Mouse (Mus musculus) hindbrain, embryonic 16.5 days (tissue): ENCODE measurements around the gene Ide. TPM values are rescaled to one million over a fixed set of nuclear protein-coding genes. Genes with fewer than 3 reads are reported as not detected.

Experiments used
- ATAC-seq: fragments of 200-750 bp; cut with Nextera tagmentation; 2 replicates; pipeline ENCODE4 v1.8.0; 2017; ENCODE audit warnings: moderate TSS enrichment, moderate library complexity
- H3K27ac ChIP-seq: fragments of 300-500 bp; sonication (generic); 2 replicates; pipeline ENCODE4 v1.5.1; 2014; ENCODE audit warnings: low read depth, mild to moderate bottlenecking, control low read depth, low read length, moderate library complexity
- H3K27me3 ChIP-seq: fragments of 300-500 bp; sonication (generic); replicated peaks from 2 replicates; pipeline ENCODE4 v1.6.1; 2014; ENCODE audit warnings: low read length; ENCODE audit not compliant: control insufficient read depth, insufficient read depth
- H3K36me3 ChIP-seq: fragments of 300-500 bp; sonication (generic); 2 replicates; pipeline ENCODE4 v1.6.1; 2014; ENCODE audit warnings: mild to moderate bottlenecking, low read length, moderate library complexity, mixed read lengths; ENCODE audit not compliant: control insufficient read depth, insufficient read depth
- H3K4me1 ChIP-seq: fragments of 300-500 bp; sonication (generic); 2 replicates; pipeline ENCODE4 v1.6.1; 2014; ENCODE audit warnings: low read depth, low read length; ENCODE audit not compliant: control insufficient read depth, insufficient read depth
- H3K4me2 ChIP-seq: fragments of 300-500 bp; sonication (generic); 2 replicates; pipeline ENCODE4 v1.6.1; 2014; ENCODE audit warnings: mild to moderate bottlenecking, low read length, control low read depth, moderate library complexity
- H3K4me3 ChIP-seq: fragments of 300-500 bp; sonication (generic); 2 replicates; pipeline ENCODE4 v1.5.1; 2014; ENCODE audit warnings: mild to moderate bottlenecking, low read length, control low read depth, moderate library complexity
- H3K9ac ChIP-seq: fragments of 300-500 bp; sonication (generic); 2 replicates; pipeline ENCODE4 v1.6.1; 2014; ENCODE audit warnings: low read depth, mild to moderate bottlenecking, control low read depth, low read length, moderate library complexity
- H3K9me3 ChIP-seq: fragments of 300-500 bp; sonication (generic); 2 replicates; pipeline ENCODE4 v1.6.1; 2014; ENCODE audit warnings: mild to moderate bottlenecking, low read length, moderate library complexity; ENCODE audit not compliant: control insufficient read depth
- WGBS: fragments of 180-500 bp; shearing (Covaris S2); extraction: QIAGEN DNeasy Blood & Tissue Kit; methylation state at CpG from one replicate; pipeline ENCODE4 v1.1.7; 2014; 5-methylcytosine and 5-hydroxymethylcytosine counted together
- polyA plus RNA-seq: library from polyadenylated mRNA; unstranded; fragments of >200 nt; fragmentation: Nextera tagmentation; extraction: Ambion mirVana; gene quantifications from 2 replicates; pipeline ENCODE4 v1.2.1, GENCODE M21; 2015

Gene Ide
- polyA plus RNA-seq, 1 experiment from 2014 or later, result 51.5 TPM

DNA sequence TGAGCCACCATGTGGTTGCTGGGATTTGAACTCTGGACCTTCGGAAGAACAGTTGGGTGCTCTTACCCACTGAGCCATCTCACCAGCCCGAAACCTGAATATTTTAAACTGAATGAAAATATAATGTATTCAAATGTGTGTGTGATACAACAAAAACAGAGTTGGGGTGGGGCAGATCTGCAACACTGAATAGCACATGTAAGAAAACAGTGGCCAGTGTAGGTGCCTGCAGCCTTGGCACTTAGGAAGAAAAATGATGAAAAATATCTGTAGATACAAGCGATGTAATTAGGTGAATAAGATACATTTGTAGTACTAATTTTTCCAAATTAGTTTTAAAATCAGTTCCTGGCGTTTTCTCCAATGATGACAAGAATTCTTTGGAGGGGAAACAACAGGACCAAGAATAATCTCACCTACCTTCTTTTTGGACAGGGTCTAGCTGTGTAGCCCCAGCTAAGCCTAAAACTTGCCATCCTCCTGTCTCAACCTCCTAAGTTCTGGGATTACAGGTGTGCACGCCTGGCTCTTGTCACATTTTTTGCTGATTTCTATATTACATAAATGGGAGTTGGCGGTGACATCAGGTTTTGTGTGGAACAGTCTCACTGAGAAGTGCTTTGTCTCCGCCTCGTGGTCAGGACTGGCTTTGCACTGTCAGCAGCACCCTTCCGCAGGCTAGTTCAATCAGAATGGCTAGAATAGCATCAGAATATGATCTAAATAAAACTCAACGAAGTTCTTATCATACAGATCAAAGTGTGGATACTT, 72.1 kb downstream of the Ide start:
- Histone ChIP-seq H3K4me2 (peak overlapping the region; percentile 26; the same call in 1 of the 2 replicates), H3K27ac (no peak overlapping the region), H3K9ac (peak overlapping the region; percentile 29; the same call in 1 of the 2 replicates), H3K4me3 (no peak overlapping the region), H3K36me3 (no peaks in the 10 kb centered on the region; the same call in 1 of the 2 replicates), H3K9me3 (peaks cover 3% of the 10 kb centered on the region; the same call in 1 of the 2 replicates), H3K27me3 (no peaks in the 10 kb centered on the region), H3K4me1 (peaks cover 8% of the 10 kb centered on the region; the same call in 1 of the 2 replicates)
- peak; percentile 91 for ATAC-seq
- WGBS, result 31% methylated on average over 10 of the region's 10 CpGs

GRCm38 (mm10) chr19:37263943-37264897, 73.4 kb downstream of the Ide start:
- Histone ChIP-seq H3K9me3 (peaks cover 5% of the 10 kb centered on the region; the same call in 1 of the 2 replicates), H3K4me2 (peak overlapping the region; percentile 32), H3K4me3 (no peak overlapping the region), H3K4me1 (peaks cover 8% of the 10 kb centered on the region; the same call in 1 of the 2 replicates), H3K36me3 (no peaks in the 10 kb centered on the region; the same call in 1 of the 2 replicates), H3K27me3 (no peaks in the 10 kb centered on the region), H3K9ac (no peak overlapping the region), H3K27ac (no peak overlapping the region)
- 44% methylated on average over 23 of the region's 23 CpGs for WGBS
- no peak for ATAC-seq

DNA sequence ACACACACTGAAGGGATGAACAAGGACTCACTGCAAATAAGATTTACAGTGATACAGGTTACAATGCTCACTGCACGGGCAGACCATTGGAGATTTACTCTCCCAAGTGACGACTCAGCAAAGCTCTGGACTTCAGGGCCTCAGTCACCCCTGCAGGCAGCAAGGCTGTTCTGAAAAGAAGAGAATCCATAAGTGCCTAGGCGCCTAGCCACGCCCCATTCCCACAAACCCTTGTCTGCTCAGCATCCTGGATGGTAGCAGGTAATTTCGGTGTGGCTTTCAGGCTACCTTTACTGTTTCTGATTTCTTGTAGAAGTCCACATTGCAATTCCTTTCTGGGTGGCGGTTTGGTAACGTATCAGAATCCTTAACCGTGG, 74.1 kb downstream of the Ide start:
- H3K27me3 ChIP-seq, result no peaks in the 10 kb centered on the region
- peak overlapping the region; percentile 32; the same call in 1 of the 2 replicates for H3K4me2 ChIP-seq
- H3K9ac ChIP-seq, result no peak overlapping the region
- peaks cover 8% of the 10 kb centered on the region; the same call in 1 of the 2 replicates for H3K4me1 ChIP-seq
- 72% methylated on average over 8 of the region's 8 CpGs for WGBS
- H3K27ac ChIP-seq, result no peak overlapping the region
- no peak for ATAC-seq
- no peaks in the 10 kb centered on the region; the same call in 1 of the 2 replicates for H3K36me3 ChIP-seq
- no peak overlapping the region for H3K4me3 ChIP-seq
- H3K9me3 ChIP-seq, result peaks cover 5% of the 10 kb centered on the region; the same call in 1 of the 2 replicates

GRCm38 (mm10) chr19:37262389-37262788, 75.3 kb downstream of the Ide start:
- no peak for ATAC-seq
- WGBS, result 80% methylated on average over 4 of the region's 4 CpGs

GRCm38 (mm10) chr19:37255321-37255720, 82.3 kb downstream of the Ide start:
- H3K27ac ChIP-seq, result no peak overlapping the region
- no peaks in the 10 kb centered on the region for H3K36me3 ChIP-seq
- H3K4me2 ChIP-seq, result no peak overlapping the region
- WGBS, result 93% methylated on average over 9 of the region's 9 CpGs
- no peak overlapping the region for H3K9ac ChIP-seq
- no peaks in the 10 kb centered on the region for H3K4me1 ChIP-seq
- H3K27me3 ChIP-seq, result no peaks in the 10 kb centered on the region
- ATAC-seq, result no peak
- H3K9me3 ChIP-seq, result no peaks in the 10 kb centered on the region
- no peak overlapping the region for H3K4me3 ChIP-seq

More at GRCm38 (mm10) chr19:37262389-37262788, 75.3 kb downstream of the Ide start:
- Histone ChIP-seq H3K27me3 (no peaks in the 10 kb centered on the region), H3K36me3 (no peaks in the 10 kb centered on the region), H3K4me3 (no peak overlapping the region), H3K9me3 (peaks cover 5% of the 10 kb centered on the region; the same call in 1 of the 2 replicates), H3K27ac (no peak overlapping the region), H3K4me1 (peaks cover 8% of the 10 kb centered on the region; the same call in 1 of the 2 replicates), H3K9ac (no peak overlapping the region), H3K4me2 (no peak overlapping the region)

- H3K9me3 ChIP-seq, result no peaks in the 10 kb centered on the region
- H3K9ac ChIP-seq, result no peak overlapping the region
- 70% methylated on average over 6 of the region's 6 CpGs for WGBS
- H3K4me2 ChIP-seq, result no peak overlapping the region
- no peak overlapping the region for H3K27ac ChIP-seq
- H3K27me3 ChIP-seq, result no peaks in the 10 kb centered on the region
- H3K4me1 ChIP-seq, result no peaks in the 10 kb centered on the region
- no peaks in the 10 kb centered on the region for H3K36me3 ChIP-seq
- H3K4me3 ChIP-seq, result no peak overlapping the region
- no peak for ATAC-seq
These were observed 85.5 kb downstream of the Ide start for GRCm38 (mm10) chr19:37252104-37252503.

GRCm38 (mm10) chr19:37248199-37248598, 89.5 kb downstream of the Ide start:
- 81% methylated on average over 3 of the region's 3 CpGs for WGBS

GRCm38 (mm10) chr19:37246859-37247258, 90.8 kb downstream of the Ide start:
- Histone ChIP-seq H3K9ac (no peak overlapping the region), H3K27ac (no peak overlapping the region), H3K9me3 (no peaks in the 10 kb centered on the region), H3K4me3 (no peak overlapping the region), H3K4me2 (no peak overlapping the region), H3K4me1 (no peaks in the 10 kb centered on the region), H3K27me3 (no peaks in the 10 kb centered on the region), H3K36me3 (no peaks in the 10 kb centered on the region)
- 46% methylated on average over 3 of the region's 3 CpGs for WGBS
- ATAC-seq, result peak; percentile 76; the same call in 1 of the 2 replicates

More at GRCm38 (mm10) chr19:37248199-37248598, 89.5 kb downstream of the Ide start:
- Histone ChIP-seq H3K4me1 (no peaks in the 10 kb centered on the region), H3K9ac (no peak overlapping the region), H3K4me3 (no peak overlapping the region), H3K9me3 (no peaks in the 10 kb centered on the region), H3K36me3 (no peaks in the 10 kb centered on the region), H3K4me2 (no peak overlapping the region), H3K27ac (no peak overlapping the region), H3K27me3 (no peaks in the 10 kb centered on the region)
- ATAC-seq, result no peak
